Mouse (Mus musculus): ENCODE measurements around the gene Trmt10c.
"Not testable (repeated sequence)": the region's sequence is repeated elsewhere in the genome, so short reads cannot be mapped to it uniquely, and the experiment has no call there.

The Trmt10c gene

DNA sequence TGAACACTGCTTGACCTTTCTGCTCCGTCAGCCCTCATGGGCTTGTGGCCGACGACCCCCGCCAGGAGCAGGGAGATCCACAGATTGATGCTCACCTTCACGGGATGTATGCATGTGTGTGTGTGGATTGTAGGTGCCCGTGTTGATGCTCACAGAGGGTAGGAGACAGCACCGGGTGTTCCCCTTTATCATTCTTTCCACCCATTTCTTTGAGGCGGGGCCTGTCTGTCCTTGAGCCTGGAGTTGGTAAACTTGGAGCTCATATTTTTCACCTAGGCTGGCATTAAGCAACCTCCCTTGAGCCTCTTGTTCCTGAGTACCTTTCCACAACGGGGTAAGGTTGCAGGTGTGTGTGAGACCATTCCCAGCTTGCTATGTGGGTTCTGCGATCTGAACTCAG is 20.5 kb upstream of the Trmt10c start:
- in situ Hi-C loops (cut with MboI; ENCODE audit: low pct_unique_long_range_greater_than_20kb in 1 of 2, low sequenced_read_pairs in 2 of 2, unreplicated experiment in 1 of 2), result no loop called here

DNA sequence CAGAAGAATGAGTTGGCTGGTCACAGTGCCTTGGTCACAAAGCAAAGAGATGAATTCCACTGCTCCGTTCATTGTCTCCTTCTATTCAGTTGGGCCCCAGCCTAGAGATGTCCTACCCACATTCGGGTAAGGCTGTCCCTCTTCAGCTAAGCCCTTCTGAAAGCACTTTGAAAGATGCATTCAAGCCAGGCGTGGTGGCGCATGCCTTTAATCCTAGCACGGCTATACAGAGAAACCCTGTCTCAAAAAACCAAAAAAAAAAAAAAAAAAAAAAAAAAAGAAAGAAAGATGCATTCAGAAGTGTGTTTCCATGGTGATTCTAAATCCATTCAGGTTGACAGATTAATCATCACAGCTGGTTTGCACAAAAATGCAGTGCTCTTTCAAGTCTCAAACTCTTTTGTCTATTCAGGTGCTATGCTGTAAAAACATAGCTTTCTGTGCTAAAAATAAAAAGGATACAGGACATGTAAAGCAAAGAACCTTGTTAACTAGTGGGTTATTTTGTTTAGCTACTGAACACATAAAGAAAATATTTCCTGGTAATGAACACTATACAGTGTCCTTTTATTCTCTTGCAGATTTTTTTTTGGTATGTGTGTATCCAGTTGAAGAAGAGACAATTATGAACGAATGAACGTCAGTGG is 19.4 kb upstream of the Trmt10c start:
- in situ Hi-C loops (cut with MboI; ENCODE audit: low pct_unique_long_range_greater_than_20kb in 1 of 2, low sequenced_read_pairs in 2 of 2, unreplicated experiment in 1 of 2), result no loop called here

DNA sequence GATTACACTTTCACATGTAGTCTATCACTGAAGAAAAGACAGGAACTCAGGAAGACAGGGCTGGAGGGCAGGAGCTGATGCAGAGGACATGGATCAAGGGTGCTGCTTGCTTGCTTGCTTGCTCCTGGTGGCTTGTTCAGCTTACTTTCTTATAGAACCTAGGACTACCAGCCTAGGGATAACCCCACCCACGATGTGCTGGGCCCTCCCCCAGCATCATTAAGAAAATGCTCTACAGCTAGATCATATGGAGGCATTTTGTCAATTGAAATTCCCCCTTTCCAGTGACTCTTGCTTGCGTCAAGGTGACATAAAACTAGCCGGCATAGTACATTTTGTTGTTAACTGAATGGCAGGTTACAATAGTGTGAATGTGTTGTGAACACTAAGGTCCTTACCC is 18.3 kb upstream of the Trmt10c start:
- in situ Hi-C loops (cut with MboI; ENCODE audit: low pct_unique_long_range_greater_than_20kb in 1 of 2, low sequenced_read_pairs in 2 of 2, unreplicated experiment in 1 of 2), result no loop called here

DNA sequence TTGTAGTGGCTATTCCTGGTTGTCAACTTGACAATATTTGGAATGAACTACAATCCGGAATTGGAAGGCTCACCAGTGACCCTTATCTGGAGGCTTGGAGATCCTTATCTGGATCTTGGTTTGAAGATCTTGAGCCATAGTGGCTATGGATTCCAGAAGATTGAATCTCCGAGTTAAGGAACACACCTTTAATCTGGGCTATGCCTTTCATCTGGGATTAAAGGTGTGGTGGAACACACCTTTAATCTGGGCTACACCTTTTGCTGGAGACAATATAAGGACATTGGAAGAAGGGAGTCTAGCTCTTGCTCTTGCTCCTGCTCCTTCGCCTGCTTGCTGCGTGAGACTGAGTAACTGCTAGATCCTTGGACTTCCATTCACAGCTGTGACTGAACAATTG is 10.4 kb upstream of the Trmt10c start, which contains the start of gene Senp7:
Gene Senp7, plus strand, starts transcription at position 301 of the 400 bp plus-strand sequence.
- in situ Hi-C loops (cut with MboI; ENCODE audit: low pct_unique_long_range_greater_than_20kb in 1 of 2, low sequenced_read_pairs in 2 of 2, unreplicated experiment in 1 of 2), result not testable (repeated sequence)

DNA sequence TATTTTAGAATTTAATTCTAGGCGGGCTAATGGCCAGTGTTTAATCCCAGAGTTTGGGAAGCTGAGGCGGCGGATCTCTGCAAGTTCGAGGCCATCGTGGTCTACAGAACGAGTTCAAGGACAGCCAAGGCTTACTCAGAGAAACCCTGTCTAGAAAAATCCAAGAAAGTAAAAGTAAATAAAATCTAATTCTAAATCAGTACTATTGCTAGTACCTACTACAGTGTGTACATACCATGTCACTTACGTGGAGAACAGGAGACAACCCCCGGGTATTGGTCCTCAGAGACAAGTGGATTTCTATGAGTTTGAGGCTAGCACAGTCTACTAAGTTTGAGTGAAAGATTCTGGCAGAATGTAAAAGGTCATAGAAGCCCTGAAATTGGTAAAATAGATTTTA is 471 bp upstream of the Trmt10c start:
- in situ Hi-C loops (cut with MboI; ENCODE audit: low pct_unique_long_range_greater_than_20kb in 1 of 2, low sequenced_read_pairs in 2 of 2, unreplicated experiment in 1 of 2), result no loop called here

DNA sequence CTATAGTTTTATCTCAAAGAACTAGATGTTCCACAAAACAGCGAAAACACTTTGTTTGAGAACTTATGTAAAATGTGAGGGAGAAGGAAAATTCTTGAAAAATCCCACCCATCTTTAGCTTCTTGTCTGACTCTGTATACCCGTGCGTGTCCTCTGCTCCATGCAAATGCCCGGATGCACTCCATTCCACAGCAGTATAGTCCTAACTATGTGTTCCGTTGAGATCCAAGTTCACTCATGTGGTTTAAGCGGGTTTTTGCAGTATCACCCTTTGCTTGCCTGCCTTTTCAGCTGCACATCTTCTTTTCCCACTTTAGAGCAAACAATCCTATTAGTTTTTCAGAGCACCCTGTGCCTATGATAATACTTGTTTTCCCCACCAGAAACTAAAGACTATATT is 1.1 kb downstream of the Trmt10c start:
- in situ Hi-C loops (cut with MboI; ENCODE audit: low pct_unique_long_range_greater_than_20kb in 1 of 2, low sequenced_read_pairs in 2 of 2, unreplicated experiment in 1 of 2), result no loop called here

DNA sequence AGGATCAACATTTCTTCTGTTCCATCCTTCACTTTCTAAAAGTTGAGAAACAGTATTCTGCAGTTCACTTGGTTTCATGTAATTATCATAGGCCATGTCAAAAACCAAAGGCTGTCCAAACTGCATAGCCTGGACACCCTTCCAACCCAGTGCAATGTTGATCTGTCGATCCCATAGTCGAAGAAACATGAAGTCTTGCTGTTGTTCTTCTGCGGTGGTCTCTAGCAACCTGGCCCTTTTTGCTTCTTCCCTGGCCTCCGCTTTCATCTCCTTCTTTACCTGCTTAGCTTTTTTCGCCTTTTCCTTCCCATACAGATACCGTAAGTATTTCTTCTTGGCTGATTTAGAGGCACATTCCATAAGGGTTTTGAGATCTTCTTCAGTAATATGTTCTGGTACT is 3.1 kb downstream of the Trmt10c start:
- in situ Hi-C loops (cut with MboI; ENCODE audit: low pct_unique_long_range_greater_than_20kb in 1 of 2, low sequenced_read_pairs in 2 of 2, unreplicated experiment in 1 of 2), result no loop called here

DNA sequence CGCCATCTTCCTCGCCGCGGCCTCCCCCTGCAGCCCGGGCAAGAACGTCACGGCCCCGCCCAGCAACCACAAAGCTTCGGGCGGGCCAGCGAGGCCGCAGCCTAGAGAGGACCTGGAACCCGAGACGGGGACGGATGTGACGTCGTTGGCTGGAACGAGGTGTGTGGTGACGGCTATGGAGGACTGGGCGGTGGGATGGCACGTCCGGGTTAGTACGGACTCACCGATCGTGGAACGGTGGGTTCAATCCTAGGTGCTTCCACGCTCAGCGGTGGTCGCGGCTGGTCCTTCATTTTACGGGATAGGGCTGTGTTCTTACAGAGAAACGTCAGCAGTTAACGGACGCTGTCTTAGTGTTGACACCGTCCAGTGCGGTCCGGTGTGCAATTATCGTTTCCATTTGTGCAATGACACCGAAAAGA is 7.9 kb downstream of the Trmt10c start, which contains the start of gene Pcnp:
Gene Pcnp, minus strand, starts transcription at position 79 of the 422 bp plus-strand sequence.
- in situ Hi-C loops (cut with MboI; ENCODE audit: low pct_unique_long_range_greater_than_20kb in 1 of 2, low sequenced_read_pairs in 2 of 2, unreplicated experiment in 1 of 2), result no loop called here

DNA sequence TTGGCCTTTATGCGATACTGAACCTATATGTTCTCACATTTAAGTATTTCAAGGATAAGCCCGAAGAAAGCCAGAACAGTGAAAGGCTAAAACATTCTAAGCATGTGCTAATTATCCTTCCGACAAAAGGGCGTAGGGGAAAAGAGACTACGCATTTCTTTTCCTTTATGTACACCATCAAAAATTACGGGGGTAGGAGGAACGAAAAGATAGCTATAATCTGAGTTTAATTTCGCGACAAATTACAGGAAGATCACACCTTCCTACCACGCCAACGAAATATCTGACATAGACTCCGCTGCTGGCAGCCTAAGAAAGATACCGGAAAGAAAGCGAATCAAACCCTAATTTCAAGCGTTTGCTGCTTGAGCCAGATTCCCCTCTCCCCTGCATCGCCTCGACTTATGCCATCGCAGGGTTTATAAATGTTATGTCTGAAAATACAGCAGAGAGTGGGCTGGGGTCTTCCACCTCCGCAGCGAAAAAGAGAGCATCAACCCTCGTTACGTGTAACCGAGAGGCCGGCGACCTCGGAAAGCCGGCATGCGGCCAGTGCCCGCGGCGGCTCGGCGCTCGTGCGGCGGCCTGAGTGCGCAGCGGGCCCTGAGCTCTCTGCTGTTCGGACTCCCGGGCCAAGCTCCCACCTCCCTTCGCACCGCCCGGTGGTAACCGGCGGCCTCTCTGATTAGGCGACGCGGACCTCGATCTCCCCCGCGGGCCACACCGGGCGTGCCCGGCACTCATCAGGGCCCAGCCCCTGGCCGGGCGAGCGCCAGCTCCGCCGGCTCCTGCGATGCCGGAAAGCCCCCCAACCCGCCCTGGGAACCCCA is 8.7 kb downstream of the Trmt10c start:
- in situ Hi-C loops (cut with MboI; ENCODE audit: low pct_unique_long_range_greater_than_20kb in 1 of 2, low sequenced_read_pairs in 2 of 2, unreplicated experiment in 1 of 2), result no loop called here

DNA sequence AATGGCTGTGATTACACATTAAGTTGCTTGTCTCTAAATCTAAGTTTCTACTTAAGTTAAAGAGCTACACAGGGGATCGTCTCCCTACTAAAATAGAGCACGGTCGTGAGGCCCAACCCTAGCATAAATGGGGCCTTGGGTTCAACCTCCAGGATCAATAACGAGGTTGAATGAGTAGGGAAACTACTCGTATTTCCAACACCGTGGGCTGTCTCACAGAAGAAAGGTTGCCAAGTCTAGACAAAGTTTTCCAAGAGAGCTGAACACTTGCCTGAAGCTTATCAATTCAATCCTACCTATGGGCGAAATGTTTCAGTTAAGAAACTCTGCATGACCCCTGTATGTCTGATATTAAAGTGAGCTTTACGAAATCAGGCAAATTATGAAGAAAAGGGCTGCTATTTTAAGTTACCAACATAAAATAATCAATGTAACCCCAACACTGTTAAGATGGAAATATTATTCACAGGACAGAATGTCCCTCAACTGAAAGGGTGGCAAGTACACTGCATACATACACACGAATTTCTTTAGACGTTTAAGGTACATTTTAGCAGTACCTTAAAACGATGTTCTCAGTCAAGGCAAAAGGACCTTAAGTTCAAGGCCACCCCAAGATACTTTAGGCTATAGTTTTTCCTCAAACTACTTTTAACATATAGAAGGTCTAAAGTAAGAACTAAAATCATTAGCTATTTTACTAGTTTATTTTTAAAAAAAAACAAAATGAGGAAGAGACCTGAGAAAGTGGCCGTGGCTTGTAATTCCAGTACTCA is 9.6 kb downstream of the Trmt10c start:
- in situ Hi-C loops (cut with MboI; ENCODE audit: low pct_unique_long_range_greater_than_20kb in 1 of 2, low sequenced_read_pairs in 2 of 2, unreplicated experiment in 1 of 2), result no loop called here

DNA sequence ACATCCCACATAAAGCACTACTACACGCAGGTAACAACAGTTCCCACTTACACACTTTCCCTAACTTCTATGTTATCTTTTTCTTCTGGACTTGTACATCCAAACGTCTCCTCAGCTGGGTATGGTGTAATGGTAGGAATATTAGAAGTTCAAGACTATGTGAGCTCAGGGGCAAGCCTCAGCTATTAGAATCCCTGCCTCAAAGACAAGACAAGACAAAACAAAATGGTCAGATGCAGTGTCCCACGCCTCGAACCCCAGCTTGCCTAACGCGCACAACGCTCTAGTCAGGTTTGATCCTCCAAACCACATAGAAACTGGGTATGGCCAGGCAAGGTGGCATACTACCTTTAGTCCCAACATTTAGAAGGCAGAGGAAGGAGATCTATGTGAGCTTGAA is 18.0 kb downstream of the Trmt10c start:
- in situ Hi-C loops (cut with MboI; ENCODE audit: low pct_unique_long_range_greater_than_20kb in 1 of 2, low sequenced_read_pairs in 2 of 2, unreplicated experiment in 1 of 2), result no loop called here

DNA sequence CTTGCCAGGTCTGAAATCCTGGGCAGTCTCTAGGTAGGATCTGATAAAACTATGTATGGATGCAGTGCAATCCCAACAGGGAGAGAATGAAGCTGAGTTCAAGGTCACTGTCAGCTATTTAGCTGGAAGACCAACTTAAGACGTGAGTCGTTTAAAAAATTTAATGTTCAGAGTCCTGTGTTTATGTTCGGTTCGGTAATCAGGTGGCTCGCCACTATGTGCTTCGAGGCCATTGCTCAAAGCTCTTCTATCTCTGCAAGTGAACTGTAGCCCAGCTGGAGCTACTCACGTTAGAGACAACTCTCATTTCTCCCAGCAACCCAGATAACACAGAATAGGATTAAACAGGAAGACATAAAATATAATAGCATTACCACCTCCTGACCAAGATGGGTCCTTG is 23.5 kb downstream of the Trmt10c start:
- in situ Hi-C loops (cut with MboI; ENCODE audit: low pct_unique_long_range_greater_than_20kb in 1 of 2, low sequenced_read_pairs in 2 of 2, unreplicated experiment in 1 of 2), result no loop called here

DNA sequence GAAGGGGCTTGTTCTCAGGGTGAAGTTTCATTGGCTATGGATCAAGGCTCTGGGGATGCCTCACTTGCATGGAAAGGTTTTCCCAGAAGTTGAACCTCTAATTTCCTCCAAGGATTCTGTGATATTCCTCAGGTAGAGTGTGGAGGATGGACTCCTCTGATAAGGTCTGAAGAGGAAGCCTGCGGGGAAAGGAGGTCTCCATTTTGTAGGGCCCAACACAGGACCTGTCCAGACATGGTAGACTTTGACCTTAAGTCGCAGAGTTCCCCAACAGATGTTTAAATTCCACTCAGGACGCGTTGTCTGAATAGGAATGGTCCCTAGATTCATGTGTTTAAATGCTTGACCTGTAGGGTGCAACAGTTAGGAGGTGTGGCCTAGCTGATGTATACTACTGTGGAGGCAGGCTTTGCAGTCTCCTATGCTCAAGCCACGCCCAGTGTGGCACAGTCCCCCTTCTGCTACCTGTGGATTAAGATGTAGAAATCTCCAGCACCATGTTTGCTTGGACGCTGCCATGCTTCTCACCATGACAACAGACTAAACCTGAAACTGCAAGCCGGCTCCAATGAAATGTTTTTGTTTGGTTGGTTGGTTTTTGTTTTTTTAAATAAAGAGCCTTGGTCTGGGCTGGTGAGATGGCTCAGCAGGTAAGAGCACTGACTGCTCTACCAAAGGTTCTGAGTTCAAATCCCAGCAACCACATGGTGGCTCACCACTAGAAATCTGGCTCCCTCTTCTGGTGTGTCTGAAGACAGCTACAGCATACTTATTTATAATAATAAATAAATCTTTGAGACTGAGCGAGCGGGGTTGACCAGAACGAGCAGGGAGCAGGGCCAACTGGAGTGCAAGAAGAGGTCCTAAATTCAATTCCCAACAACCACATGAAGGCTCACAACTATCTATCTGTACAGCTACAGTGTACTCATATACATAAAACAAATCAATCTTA is 24.6 kb downstream of the Trmt10c start:
- in situ Hi-C loops (cut with MboI; ENCODE audit: low pct_unique_long_range_greater_than_20kb in 1 of 2, low sequenced_read_pairs in 2 of 2, unreplicated experiment in 1 of 2), result no loop called here

DNA sequence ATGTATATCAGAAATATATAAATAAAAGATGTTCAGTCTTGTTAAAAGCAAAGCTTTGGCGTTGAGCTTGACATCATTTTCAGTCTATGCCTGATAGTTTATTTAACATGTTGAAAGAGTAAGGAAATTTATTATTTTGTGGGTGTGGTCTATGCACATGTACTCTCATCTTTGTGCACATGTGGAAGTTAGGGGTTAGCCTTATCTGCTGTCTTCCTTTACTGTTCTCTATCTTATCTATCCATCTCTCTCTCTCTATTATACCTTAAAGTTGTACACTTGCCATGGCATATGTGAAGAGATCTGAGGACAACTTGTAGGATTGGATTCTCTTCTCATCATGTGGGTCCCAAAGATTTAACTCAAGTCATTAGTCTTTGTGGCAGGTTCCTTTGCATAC is 28.8 kb downstream of the Trmt10c start:
- in situ Hi-C loops (cut with MboI; ENCODE audit: low pct_unique_long_range_greater_than_20kb in 1 of 2, low sequenced_read_pairs in 2 of 2, unreplicated experiment in 1 of 2), result no loop called here

DNA sequence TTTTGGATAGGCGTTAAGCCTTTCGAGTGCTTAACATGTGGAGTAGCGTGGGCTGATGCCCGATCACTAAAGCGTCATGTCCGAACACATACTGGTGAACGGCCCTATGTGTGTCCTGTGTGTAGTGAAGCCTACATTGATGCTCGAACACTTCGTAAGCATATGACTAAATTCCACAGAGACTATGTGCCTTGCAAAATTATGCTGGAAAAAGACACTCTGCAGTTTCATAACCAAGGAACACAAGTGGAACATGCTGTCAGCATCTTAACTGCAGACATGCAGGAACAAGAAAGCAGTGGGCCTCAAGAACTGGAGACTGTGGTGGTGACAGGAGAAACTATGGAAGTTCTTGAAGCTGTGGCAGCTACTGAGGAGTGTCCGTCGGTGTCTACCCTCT is 30.8 kb downstream of the Trmt10c start:
- in situ Hi-C loops (cut with MboI; ENCODE audit: low pct_unique_long_range_greater_than_20kb in 1 of 2, low sequenced_read_pairs in 2 of 2, unreplicated experiment in 1 of 2), result no loop called here

DNA sequence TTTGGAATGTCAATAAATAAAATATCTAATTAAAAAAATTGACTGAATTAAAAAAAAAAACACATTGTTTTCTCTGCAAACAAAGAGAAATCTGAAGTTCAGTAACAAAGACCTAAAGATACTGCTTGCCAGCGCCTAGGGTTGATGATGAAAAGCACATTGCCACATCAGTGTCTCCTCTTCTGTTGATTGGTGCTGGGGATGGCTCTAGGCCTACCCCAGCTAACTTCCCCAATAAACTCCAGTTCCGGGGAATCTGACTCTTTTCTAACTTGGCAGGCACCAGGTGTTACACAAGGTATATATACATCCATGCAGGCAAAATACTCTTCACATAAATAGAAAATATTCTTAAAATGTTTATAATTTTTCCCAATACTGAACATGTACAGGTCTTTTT is 43.4 kb downstream of the Trmt10c start:
- in situ Hi-C loops (cut with MboI; ENCODE audit: low pct_unique_long_range_greater_than_20kb in 1 of 2, low sequenced_read_pairs in 2 of 2, unreplicated experiment in 1 of 2), result no loop called here

DNA sequence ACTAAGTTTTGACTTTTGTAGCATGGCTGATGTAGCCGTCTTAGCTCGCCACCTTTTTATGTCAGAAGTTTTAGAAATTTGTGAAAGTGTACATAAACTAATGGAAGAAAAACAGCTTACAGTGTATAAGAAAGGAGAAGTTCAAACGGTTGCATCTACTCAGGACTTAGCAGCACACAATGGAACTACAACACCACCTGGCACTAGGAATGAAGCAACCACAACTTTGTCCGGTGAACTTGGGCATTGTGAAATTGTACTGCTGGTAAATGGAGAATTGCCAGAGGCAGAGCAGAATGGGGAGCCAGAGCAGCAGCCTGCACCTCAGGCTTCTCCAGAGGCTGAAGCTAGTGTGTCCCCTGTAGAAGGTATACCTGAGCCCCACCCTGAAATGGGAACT is 47.3 kb downstream of the Trmt10c start:
- in situ Hi-C loops (cut with MboI; ENCODE audit: low pct_unique_long_range_greater_than_20kb in 1 of 2, low sequenced_read_pairs in 2 of 2, unreplicated experiment in 1 of 2), result no loop called here

DNA sequence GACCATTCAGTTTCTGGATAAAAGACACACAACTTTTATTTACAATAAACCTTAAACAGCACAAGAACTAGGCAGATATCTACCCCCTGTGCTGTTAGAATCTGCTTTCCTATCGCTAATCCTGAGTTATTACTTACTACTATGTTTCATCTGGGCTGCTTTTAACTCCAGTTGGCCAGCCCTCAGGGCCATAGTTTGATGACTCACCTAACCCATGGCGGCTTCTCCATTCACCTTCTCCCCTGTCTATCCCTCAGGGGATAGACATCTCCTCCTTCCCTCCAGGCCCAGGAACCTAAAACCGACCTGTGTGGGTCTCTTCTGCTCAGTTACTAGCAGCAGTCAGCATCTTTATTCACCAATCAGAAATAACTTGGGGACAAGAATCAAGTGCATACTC is 51.6 kb downstream of the Trmt10c start:
- in situ Hi-C loops (cut with MboI; ENCODE audit: low pct_unique_long_range_greater_than_20kb in 1 of 2, low sequenced_read_pairs in 2 of 2, unreplicated experiment in 1 of 2), result no loop called here
